Mouse (Mus musculus) adrenal gland, postnatal 4 days (tissue): ENCODE measurements at regions not wholly inside any gene's neighbourhood (a gene's known extent, or its start where the extent isn't known, plus 50 kb on each side); places are given as distances from the start of the nearest gene placed in this dataset.
"Not testable (repeated sequence)": the region's sequence is repeated elsewhere in the genome, so short reads cannot be mapped to it uniquely, and the experiment has no call there.

Source experiments
- DNase-seq, 2 experiments: peaks; one replicate each; pipeline ENCODE4 v3.0.0; 2021 to 2022; ENCODE audit warnings: low spot score in 2 of 2, mixed read lengths in 2 of 2

- DNase-seq = no peak
Observed at GRCm38 (mm10) chr12:77090525-77090924, 128.5 kb upstream of the Max start.

- DNase-seq = no peak
Observed at GRCm38 (mm10) chr12:77089624-77090278, 127.8 kb upstream of the Max start.

- DNase-seq = no peak
Observed at GRCm38 (mm10) chr12:77088452-77088851, 126.5 kb upstream of the Max start.

- not testable (repeated sequence) for DNase-seq
Observed at GRCm38 (mm10) chr12:77086931-77087330, 124.9 kb upstream of the Max start.

- no peak for DNase-seq
Observed at GRCm38 (mm10) chr12:77085894-77086293, 123.9 kb upstream of the Max start.

GRCm38 (mm10) chr12:77085244-77085643 lies 123.2 kb upstream of the Max start:
- no peak for DNase-seq

DNA sequence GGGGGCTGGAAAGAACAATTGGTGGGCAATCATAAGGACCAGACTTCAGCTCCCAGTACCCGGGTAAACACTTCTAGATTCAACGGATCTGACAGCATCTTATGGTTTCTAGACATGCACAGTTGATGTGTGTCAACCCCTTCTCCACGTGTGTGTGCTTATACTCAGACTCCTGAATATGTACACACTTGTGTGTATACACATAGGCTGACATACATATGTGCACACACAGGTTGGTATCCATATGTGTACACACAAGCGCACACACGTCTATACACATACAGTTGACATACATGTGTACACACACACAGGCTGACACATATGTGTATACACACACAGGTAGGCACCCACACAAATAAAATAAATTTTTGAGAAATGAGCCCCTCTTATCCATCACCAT lies 122.7 kb upstream of the Max start:
- no peak for DNase-seq

- DNase-seq = no peak
Observed at GRCm38 (mm10) chr12:77084343-77084742, 122.3 kb upstream of the Max start.

DNA sequence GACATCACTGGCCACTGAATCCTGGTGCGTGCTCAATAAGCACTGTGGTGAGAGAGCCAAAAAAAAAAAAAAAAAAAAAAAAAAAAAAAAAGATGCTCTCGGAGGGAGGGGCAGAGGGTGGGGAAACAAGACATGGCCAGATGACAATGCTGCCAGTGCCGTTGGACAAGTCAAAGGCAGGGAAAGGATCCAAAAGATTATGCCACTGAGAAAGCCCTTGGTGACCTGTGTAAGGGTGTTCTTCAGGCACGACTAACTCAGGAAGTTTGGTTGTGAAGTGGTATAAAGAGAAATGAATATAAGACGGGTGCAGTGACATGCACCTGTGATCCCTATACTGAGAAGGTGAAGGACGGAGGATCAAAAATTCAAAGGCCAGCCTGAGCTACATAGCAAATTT lies 121.8 kb upstream of the Max start:
- DNase-seq = no peak

DNA sequence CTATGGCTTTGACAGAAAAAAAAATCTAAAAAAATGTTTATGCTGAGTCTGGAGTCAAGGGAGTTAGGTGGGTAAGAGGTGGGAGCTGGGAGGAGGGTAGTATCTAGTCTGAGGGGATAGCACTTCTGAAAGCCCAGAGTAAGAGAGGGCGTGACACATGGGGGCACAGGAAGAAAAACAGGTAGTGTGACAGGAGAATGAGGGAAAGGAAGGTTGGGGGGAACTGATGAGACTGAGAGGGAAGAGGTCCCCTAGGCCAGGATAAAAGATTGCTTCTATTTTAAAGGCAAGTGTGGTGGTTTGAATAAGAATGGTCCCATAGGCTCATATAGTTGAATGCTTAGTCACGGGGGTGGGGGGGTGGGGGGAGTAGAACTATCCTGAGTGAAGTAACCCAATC lies 119.8 kb upstream of the Max start:
- DNase-seq = no peak

DNA sequence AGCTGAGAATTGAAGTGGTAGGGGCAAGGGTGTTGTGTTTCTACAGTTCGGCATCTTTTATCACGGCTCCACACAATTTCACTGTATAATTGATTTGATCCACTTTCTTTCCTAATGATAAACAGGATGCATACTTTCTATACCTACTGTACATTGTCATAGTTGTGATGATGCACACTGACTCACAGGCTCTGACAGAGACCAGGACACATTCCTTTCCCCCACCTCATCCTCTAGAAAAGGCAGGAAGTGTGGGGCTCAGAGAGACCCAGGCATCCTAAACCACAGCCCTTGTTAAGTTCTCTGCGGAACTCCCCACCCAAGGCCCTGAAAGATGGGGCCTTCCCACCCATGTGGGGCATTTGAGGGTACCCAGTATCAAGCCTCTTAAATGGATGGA lies 117.5 kb upstream of the Max start:
- DNase-seq = no peak

- DNase-seq = no peak
Observed at GRCm38 (mm10) chr12:77076678-77077077, 114.7 kb upstream of the Max start.

DNA sequence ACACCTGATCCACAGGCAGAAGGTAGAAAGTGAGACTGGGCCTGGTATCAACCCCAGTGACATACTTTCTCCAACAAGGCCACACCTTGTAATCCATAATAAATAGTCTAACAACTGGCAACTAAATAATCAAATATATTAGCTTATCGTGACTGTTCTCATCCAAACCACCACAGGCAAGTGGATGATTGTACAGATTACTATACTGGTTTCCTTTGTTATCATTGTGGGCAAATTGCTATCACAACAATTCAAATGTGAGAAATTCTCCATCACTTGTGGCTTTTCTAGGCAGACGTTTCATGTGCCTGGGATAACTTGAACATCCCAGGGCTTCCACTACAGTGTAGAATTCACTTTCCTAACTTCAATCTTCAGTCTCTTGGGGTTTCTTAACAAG lies 112.6 kb upstream of the Max start:
- no peak for DNase-seq

DNA sequence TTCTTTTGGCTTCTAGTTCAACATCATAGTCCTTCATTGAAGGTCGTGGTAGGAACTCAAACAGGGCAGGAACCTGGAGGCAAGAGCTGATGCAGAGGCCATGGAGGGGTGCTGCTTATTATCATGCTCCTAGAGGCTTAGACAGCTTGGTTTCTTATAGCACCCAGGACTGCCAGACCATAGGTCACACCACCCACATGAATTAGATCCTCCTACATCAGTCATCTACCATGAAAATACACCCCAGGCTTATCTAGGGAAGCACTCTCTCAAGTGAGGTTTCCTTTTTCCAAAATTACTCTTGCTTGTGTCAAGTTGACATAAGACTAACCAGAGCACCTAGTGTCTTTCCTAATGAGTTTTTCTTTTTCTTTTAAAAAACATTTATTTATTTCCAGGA lies 109.7 kb upstream of the Max start:
- DNase-seq = no peak

- DNase-seq = no peak
Observed at GRCm38 (mm10) chr12:77067938-77068337, 105.9 kb upstream of the Max start.

DNA sequence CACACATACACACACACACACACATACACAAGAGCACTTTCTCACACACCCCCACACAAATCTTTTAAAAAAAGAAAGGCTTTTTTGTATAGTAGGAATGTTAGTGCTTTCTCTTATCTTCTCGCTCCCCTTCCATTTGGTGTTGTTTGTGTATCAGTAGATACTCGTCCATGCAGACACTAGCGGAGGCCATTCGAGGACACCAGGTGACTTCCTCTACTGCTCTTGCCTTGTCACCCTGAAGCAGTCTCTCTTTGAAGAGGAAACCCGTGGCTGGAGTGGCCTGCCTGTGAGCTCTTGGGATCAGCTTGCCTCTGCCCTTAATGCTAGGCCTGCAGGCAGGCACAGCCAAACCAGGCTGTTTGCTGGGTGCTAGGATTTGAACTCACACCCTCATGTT lies 105.1 kb upstream of the Max start:
- DNase-seq = no peak

DNA sequence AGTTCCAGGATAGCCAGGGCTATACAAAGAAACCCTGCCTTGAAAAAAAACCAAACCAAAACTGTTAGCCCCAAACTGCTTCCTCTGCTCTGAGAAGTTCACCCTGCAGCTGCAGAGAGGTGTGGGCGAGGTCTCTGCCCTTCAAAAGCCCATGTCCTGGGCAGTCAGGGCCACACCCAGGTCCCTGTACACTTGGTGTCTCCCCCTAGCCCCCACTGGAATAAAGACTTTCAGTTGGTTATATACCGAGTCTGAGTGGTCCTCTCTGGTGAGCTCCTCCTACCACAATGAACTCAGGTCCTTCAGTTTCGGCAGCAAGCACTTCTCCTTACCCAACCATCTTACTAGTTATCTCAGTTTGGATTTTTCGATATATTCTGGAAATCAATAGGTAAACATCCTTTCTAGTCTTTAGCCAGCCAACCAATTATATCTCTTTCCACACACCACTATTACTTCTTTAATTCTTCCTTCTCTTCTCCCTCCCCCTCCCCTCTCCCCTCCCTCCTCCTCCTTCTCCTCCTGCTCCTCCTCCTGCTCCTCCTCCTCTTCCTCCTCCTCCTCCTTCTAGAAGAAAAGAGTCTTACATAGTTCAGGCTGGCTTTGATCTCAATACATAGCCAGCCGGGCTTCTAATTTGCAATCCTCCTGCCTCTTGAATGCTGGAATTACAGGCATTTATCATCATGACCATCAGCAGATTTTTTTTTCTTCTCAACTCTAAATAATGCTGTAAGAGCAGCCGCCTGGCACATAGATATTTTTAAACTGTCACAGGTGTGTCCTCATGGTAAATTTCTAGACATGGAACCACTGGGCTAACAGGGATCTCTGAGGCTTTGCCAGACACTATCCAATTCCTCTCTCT lies 103.9 kb upstream of the Max start:
- no peak for DNase-seq

DNA sequence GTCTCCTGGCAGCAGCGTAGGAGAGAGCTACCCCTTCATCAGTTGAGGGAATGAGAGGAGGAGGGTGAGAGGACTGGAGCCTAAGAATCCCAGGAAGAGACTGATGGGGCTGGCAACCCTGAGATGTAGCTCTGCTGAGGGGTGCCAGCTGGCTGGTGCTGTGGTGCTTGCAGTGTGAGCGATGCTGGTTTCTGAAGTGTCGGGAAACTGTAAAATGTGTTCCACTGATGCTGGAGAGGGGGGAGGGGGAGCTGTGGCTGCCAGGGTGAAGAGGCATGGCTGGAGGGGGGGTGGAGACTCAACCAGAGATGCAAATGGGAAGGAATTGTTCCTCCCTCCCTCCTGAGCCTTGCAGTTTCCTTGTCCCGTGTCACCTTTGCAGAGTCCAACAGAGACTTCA lies 102.0 kb upstream of the Max start:
- no peak for DNase-seq

DNA sequence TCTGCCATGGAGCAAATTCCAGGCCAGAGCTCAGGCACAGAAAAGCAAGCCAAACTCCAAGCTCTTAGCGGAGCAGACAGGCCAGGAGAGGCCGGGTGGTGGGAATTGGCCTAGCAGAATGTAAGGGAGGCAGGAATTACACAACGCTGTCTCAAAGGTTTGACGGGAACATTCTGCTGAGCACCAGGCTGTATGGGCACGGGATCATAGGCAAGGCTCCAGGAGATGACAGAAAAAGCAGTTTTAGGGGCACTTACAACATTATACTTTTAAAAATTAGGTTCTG lies 99.5 kb upstream of the Max start:
- DNase-seq = no peak

DNA sequence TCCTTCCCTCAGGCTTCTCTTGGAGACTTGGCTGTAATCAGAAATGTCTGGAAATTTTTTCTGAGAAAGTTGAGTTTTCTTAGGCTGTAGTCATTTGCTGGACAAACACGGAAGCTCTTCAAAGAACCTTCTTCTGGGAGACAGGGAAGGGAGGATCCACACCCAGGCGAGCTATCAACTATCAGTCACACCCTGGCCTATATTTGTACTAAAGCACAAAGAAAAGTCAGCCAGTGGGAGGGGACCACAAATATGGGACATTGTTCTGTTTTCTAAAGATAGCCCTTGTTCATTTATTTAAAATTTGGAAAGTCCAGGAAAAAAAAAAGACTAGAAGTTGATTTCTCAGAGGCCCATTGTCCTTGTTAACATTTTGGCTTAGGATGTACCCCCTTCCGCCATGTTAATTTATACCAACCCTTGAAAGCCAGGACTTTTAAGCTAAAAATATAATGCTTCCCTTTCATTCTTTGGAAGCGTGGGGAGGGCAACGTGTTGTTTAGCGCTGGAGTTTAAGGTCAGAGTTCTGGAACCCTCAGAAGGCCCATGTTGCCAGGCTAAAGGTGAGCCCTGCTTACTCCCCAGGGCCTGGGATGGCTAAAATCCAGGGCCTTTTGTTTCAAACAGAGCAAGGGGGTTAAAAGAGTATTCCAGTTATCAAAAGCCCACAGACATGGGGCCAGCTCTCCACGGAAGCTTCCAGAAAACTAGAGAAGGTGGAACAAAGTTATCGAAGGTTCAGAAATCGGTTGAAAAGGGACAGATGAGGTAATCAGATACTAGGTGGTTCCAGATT lies 99.0 kb upstream of the Max start:
- DNase-seq = no peak

GRCm38 (mm10) chr12:77060060-77060695 lies 98.2 kb upstream of the Max start:
- no peak for DNase-seq

DNA sequence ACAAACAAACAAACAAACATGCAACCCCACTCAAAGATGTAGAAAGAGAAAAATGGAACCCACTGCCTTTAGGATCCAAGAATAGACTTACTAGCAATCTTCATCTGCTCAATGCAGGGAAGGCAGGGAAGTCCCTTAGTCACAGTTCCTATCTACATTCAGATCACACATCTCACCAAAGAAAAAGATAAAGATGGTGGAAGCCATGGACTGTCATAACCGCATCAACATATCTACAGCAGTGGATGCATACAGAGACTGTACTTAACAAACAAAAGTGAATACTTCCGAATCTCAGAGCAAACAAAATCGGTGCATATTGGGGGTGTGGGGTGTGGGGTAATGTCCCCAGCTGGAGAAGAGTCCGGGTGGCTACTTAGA lies 97.7 kb upstream of the Max start:
- no peak for DNase-seq
